Mouse (Mus musculus) embryonic facial prominence, embryonic 11.5 days (tissue): ENCODE measurements around the gene Rho. TPM values are rescaled to one million over a fixed set of nuclear protein-coding genes. Genes with fewer than 3 reads are reported as not detected.

ENCODE experiments used
- ATAC-seq: fragments of 200-750 bp; cut with Nextera tagmentation; replicated peaks from 2 replicates; pipeline ENCODE4 v1.8.0; 2017; ENCODE audit warnings: low read depth; ENCODE audit not compliant: insufficient number of reproducible peaks, low FRiP score, low TSS enrichment
- DNase-seq: peaks from one replicate; pipeline ENCODE4 v3.0.0-alpha.2; 2015; ENCODE audit warnings: low spot score
- H3K27ac ChIP-seq: fragments of 300-500 bp; sonication (generic); replicated peaks from 2 replicates; pipeline ENCODE4 v1.5.1; 2014; ENCODE audit warnings: mild to moderate bottlenecking, low read depth, low read length, control low read depth
- H3K27me3 ChIP-seq: fragments of 300-500 bp; sonication (generic); 2 replicates; pipeline ENCODE4 v1.6.1; 2014; ENCODE audit warnings: mild to moderate bottlenecking, low read length, moderate library complexity, mixed read lengths; ENCODE audit not compliant: control insufficient read depth, insufficient read depth
- H3K36me3 ChIP-seq: fragments of 300-500 bp; sonication (generic); replicated peaks from 2 replicates; pipeline ENCODE4 v1.6.1; 2014; ENCODE audit warnings: low read depth, mild to moderate bottlenecking, low read length, moderate library complexity, mixed read lengths; ENCODE audit not compliant: control insufficient read depth, insufficient read depth
- H3K4me1 ChIP-seq: fragments of 300-500 bp; sonication (generic); 2 replicates; pipeline ENCODE4 v1.6.1; 2014; ENCODE audit warnings: low read length, mixed read lengths; ENCODE audit not compliant: control insufficient read depth, insufficient read depth
- H3K4me2 ChIP-seq: fragments of 300-500 bp; sonication (generic); 2 replicates; pipeline ENCODE4 v1.6.1; 2014; ENCODE audit warnings: low read depth, mild to moderate bottlenecking, control low read depth, low read length, moderate library complexity
- H3K4me3 ChIP-seq: fragments of 300-500 bp; sonication (generic); 2 replicates; pipeline ENCODE4 v1.5.1; 2014; ENCODE audit warnings: low read depth, low read length, control low read depth
- H3K9ac ChIP-seq: fragments of 300-500 bp; sonication (generic); replicated peaks from 2 replicates; pipeline ENCODE4 v1.6.1; 2014; ENCODE audit warnings: mild to moderate bottlenecking, control low read depth, low read length
- H3K9me3 ChIP-seq: fragments of 300-500 bp; sonication (generic); replicated peaks from 2 replicates; pipeline ENCODE4 v1.6.1; 2016; ENCODE audit warnings: mild to moderate bottlenecking, low read length, inconsistent platforms, mixed read lengths; ENCODE audit not compliant: control insufficient read depth
- WGBS: fragments of 180-500 bp; shearing (Covaris S2); extraction: QIAGEN DNeasy Blood & Tissue Kit; methylation state at CpG from one replicate; pipeline ENCODE4 v1.1.7; 2014; 5-methylcytosine and 5-hydroxymethylcytosine counted together
- polyA plus RNA-seq: library from polyadenylated mRNA; unstranded; fragments of >200 nt; fragmentation: Nextera tagmentation; extraction: Ambion mirVana; gene quantifications from 2 replicates; pipeline ENCODE4 v1.2.1, GENCODE M21; 2014

The Rho gene
- polyA plus RNA-seq, 1 experiment from 2014 or later = 0.14 TPM

DNA sequence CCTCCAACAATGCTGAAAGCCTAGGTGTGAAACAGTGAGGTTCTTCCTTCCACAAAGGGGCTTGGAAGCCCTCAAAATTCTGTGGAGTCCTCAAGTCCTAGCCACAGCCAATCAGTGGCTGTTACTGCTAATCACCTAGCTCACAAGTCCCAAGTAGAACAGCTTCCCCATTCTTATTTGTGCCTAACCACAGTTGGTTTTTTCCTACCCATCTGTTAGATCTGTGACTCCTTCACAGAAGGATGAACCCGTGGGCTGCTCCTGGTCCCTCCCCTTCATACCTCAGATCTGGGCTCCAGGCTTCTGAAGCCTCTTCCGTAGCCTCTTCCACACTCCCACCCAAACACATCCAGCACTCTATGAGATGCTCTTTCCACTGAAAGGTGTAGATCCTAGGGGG, 24.7 kb upstream of the Rho start:
- Histone ChIP-seq H3K9ac (no peak overlapping the region), H3K9me3 (no peaks in the 10 kb centered on the region), H3K4me1 (no peaks in the 10 kb centered on the region), H3K27me3 (no peaks in the 10 kb centered on the region), H3K4me3 (no peak overlapping the region), H3K27ac (no peak overlapping the region), H3K36me3 (no peaks in the 10 kb centered on the region; the same call in none of the 2 replicates), H3K4me2 (no peak overlapping the region)
- ATAC-seq (no peak), DNase-seq (no peak)
- 83% methylated on average over 2 of the region's 2 CpGs for WGBS

DNA sequence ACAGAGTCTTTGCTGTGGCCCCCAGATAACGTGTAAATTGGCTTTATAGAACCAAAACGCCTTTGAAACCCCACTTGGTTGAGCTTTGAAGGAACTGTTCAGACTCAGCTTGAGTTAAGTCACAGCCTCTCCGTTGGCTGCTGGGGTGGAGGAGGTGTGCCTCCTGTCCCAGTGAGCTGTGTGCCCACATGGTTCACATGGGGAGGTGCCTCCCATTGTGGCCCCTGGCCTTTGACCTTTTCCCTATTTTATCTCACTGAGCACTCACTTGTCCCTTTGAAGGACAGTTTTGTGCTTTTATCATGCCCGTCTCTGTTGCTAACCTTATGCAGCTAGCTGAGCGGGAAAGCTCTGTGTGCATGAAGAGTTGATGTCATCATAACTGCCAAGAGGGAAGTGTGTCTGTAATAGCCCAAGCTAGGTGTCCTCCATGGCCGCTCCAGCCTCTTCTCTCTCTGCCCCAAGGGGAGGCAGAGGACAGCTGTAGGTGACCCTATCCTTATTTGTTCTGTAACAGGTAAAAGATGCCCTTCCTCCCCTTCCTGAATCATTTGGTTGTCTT, 23.0 kb upstream of the Rho start:
- H3K36me3 ChIP-seq = no peaks in the 10 kb centered on the region; the same call in 1 of the 2 replicates
- DNase-seq (no peak), ATAC-seq (no peak)
- H3K27me3 ChIP-seq = no peaks in the 10 kb centered on the region
- 62% methylated on average over 6 of the region's 6 CpGs for WGBS
- no peaks in the 10 kb centered on the region for H3K4me1 ChIP-seq
- H3K4me3 ChIP-seq = no peak overlapping the region
- no peak overlapping the region for H3K27ac ChIP-seq
- H3K9ac ChIP-seq = no peak overlapping the region
- no peaks in the 10 kb centered on the region for H3K9me3 ChIP-seq
- no peak overlapping the region for H3K4me2 ChIP-seq

DNA sequence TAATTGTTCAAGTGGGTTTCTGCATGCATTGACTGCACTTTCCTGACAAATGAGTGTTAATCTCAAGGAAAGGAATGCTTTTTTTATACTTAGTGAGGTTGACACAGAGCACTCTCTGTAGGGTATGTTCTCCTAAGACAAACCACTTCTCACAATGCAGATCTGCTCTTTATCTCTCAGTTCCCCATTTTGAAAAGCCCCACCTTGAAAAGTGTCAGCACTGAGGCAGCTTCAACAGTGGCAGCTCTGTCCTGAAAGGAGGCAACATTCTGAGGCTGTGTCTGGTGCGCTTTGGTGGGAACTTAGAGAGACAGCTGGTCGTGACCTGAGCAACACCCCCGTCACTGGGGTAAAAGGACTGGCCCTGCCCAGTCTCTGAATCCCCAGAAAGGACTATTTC, 22.5 kb upstream of the Rho start:
- H3K27ac ChIP-seq = no peak overlapping the region; the same call in 1 of the 2 replicates
- no peaks in the 10 kb centered on the region; the same call in 1 of the 2 replicates for H3K36me3 ChIP-seq
- H3K4me1 ChIP-seq = no peaks in the 10 kb centered on the region
- H3K4me3 ChIP-seq = no peak overlapping the region
- DNase-seq (no peak), ATAC-seq (no peak)
- H3K4me2 ChIP-seq = no peak overlapping the region
- no peaks in the 10 kb centered on the region for H3K27me3 ChIP-seq
- H3K9ac ChIP-seq = no peak overlapping the region
- no peaks in the 10 kb centered on the region for H3K9me3 ChIP-seq
- WGBS = 58% methylated on average over 3 of the region's 3 CpGs

DNA sequence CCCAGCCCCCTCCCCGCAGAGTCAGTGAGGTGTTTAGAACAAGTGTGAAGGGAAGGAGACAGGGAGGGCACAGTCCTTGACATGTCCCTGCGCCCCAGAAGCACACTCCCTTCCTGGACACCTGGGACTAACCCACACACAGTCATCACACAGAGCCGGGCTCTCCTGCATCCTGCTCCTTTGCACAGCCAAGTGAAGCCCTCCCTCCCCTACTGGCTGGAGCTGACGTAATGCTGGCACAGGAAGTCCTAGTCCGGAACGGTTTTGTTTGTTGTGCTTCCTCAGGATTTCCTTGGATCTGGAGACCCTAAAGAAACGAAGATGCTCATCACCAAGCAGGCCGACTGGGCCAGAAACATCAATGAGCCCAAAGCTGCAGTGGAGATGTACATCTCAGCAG, 21.6 kb upstream of the Rho start:
- 55% methylated on average over 8 of the region's 8 CpGs for WGBS
- Histone ChIP-seq H3K4me1 (no peaks in the 10 kb centered on the region), H3K27ac (no peak overlapping the region), H3K4me2 (no peak overlapping the region), H3K9ac (no peak overlapping the region), H3K36me3 (no peaks in the 10 kb centered on the region; the same call in 1 of the 2 replicates), H3K4me3 (no peak overlapping the region), H3K9me3 (no peaks in the 10 kb centered on the region), H3K27me3 (no peaks in the 10 kb centered on the region)
- DNase-seq = no peak
- no peak; the same call in 1 of the 2 replicates for ATAC-seq

DNA sequence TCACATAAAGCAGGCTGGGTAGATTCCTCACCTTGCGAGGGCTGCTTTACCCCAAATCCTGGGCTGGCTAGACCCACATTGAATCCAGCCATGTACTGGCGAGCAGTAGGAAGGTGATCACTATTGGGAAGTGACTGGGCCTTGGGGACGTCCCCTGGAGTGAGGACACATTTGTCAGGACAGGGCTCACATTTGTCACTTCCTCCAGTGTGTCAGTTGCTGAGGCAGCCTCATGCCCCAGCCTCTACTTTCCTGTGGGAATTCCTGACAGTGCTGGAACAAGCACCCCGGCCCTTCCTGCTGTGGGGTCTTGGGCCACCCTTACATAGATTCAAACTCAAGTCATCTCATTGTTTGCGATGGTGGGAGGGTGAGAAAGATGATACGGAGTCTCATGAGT, 19.8 kb upstream of the Rho start:
- ATAC-seq (no peak), DNase-seq (no peak)
- H3K27ac ChIP-seq = no peak overlapping the region
- H3K4me3 ChIP-seq = no peak overlapping the region
- H3K27me3 ChIP-seq = no peaks in the 10 kb centered on the region
- no peaks in the 10 kb centered on the region; the same call in 1 of the 2 replicates for H3K36me3 ChIP-seq
- H3K4me2 ChIP-seq = no peak overlapping the region
- H3K9me3 ChIP-seq = no peaks in the 10 kb centered on the region
- no peak overlapping the region for H3K9ac ChIP-seq
- 81% methylated on average over 6 of the region's 6 CpGs for WGBS
- H3K4me1 ChIP-seq = no peaks in the 10 kb centered on the region

DNA sequence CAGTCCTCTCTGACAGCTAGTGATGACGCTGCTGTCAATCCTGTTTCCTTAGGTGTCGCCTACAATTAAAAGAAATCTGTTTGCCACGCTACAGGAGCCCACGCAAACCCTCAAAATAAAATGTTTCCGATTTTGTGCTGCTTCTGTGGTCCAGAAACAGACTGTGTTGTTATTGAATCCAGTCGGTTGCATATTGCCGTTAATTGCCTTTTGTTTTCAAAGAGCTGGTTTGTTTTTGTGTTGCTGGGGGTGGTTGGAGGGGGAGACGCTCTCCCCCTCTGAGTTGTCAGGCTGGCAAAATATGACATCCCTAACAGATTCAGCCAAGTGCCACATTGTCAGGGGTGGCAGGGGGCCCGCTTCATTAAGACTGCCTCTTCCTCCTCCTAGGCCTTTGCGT, 18.1 kb upstream of the Rho start:
- DNase-seq (no peak), ATAC-seq (no peak)
- Histone ChIP-seq H3K9ac (no peak overlapping the region), H3K27me3 (no peaks in the 10 kb centered on the region), H3K9me3 (no peaks in the 10 kb centered on the region), H3K27ac (no peak overlapping the region), H3K4me2 (no peak overlapping the region), H3K36me3 (no peaks in the 10 kb centered on the region), H3K4me1 (no peaks in the 10 kb centered on the region), H3K4me3 (no peak overlapping the region)
- 88% methylated on average over 10 of the region's 10 CpGs for WGBS

DNA sequence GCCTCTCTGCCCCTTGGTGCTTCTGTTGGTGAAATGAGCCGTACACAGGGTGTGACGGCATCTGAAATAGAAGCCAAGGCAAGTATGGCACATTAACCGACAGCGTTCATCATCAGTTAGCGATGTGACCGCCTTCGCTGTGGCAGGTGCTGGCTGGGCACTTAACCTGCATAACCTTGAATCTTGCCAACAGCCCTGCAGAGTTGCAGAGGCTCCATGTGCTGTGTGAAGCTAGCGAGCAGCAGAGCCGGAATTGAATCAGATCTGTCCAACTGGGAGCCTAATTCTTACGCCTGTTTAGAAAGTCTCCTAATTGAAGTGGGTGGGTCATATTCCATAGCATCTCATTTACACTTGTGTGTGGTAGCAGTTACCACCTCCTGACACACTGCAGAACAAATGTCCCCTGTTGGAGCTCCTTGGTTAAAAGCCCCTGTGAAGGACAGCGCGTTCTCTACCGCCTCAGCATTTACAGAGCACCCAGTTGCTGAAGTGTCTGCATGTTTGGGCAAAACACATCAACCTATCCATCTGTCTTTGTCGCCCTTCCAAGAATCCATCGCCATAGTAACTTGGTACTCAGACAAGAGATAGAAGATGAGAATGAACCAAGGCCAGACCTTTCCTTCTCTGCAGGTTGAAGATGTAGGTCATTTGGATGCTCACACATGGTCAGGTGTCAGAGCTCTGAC, 16.9 kb upstream of the Rho start:
- Histone ChIP-seq H3K36me3 (no peaks in the 10 kb centered on the region), H3K4me1 (no peaks in the 10 kb centered on the region), H3K9me3 (no peaks in the 10 kb centered on the region), H3K27me3 (no peaks in the 10 kb centered on the region), H3K4me2 (no peak overlapping the region), H3K27ac (no peak overlapping the region), H3K9ac (no peak overlapping the region), H3K4me3 (no peak overlapping the region)
- no peak for ATAC-seq
- WGBS = 91% methylated on average over 15 of the region's 15 CpGs
- DNase-seq = no peak

DNA sequence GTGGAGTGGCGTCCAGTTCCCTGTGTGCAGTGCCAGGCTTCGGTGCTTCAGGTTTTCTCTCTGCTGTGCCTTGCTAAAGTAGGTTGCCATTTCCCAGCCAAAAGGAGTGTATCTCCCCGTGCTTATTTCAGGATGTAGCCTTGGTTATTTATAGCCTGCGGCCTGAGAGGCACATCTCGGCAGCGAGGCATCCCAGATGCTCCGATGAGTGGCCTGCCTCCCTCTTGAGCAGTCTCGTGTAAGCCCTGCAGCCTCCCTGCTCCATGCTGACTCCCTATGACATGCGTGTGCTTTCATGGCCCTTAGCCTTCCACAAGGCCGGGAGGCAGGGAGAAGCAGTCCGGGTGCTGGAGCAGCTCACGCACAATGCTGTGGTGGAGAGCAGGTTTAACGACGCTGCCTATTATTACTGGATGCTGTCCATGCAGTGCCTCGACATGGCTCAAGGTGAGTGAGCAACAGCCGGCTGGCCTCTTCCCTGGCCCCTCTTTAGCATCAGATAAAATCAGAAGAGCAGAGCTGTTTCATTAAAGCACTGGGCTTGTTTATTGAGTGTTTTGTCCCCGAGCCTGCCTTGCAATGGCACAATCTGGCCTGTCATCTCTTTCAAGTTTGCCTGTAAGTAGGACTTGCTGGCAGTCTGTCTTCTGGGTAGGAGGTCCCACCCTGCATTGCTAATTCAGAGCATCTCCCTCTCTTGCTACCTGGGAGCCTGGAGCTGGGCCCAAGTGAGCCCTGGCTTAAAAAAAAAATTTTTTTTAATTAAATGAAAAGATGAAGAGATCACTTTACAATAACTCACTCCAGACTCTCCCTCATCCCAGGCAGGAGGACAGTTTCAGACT, 15.7 kb upstream of the Rho start:
- Histone ChIP-seq H3K4me3 (no peak overlapping the region), H3K9ac (no peak overlapping the region)
- ATAC-seq = no peak

More for the DNA sequence above, 15.7 kb upstream of the Rho start:
- 78% methylated on average over 17 of the region's 17 CpGs for WGBS
- Histone ChIP-seq H3K4me2 (no peak overlapping the region), H3K27me3 (no peaks in the 10 kb centered on the region), H3K4me1 (no peaks in the 10 kb centered on the region), H3K27ac (no peak overlapping the region), H3K9me3 (no peaks in the 10 kb centered on the region), H3K36me3 (no peaks in the 10 kb centered on the region)
- DNase-seq = no peak
